Mouse (Mus musculus): ENCODE measurements around the gene Ppp1r13l. TPM values are rescaled to one million over a fixed set of nuclear protein-coding genes. Genes with fewer than 3 reads are reported as not detected.

Ppp1r13l gene
- polyA plus RNA-seq, 1 experiment from 2014 or later, result 9.6 TPM

GRCm38 (mm10) chr7:19327782-19328181, 31.8 kb upstream of the Ppp1r13l start:
- Histone ChIP-seq H3K4me3 (ENCODE audit: low read depth, low read length) (no peak overlapping the region; the same call in 1 of the 2 replicates), H3K36me3 (ENCODE audit: control insufficient read depth, insufficient read depth, low read length) (no peaks in the 10 kb centered on the region), H3K27ac (ENCODE audit: low read length) (0 out of 2 replicates have a peak overlapping the region, but pooled peaks have one; percentile 2), H3K9me3 (ENCODE audit: control insufficient read depth, low read depth, low read length) (no peaks in the 10 kb centered on the region), H3K27me3 (ENCODE audit: control insufficient read depth, insufficient read depth, low read length) (no peaks in the 10 kb centered on the region), H3K4me1 (ENCODE audit: control insufficient read depth, insufficient read depth, low read length) (peaks cover 17% of the 10 kb centered on the region), H3K4me2 (replicated peaks; ENCODE audit: low read depth, low read length) (peak overlapping the region; percentile 68; the same call in 1 of the 2 replicates), H3K9ac (replicated peaks; ENCODE audit: low read depth, low read length) (no peak overlapping the region)
- no peak for ATAC-seq (ENCODE audit: insufficient number of reproducible peaks, insufficient read depth, low FRiP score, low read depth)
- WGBS, result 74% methylated on average over 5 of the region's 5 CpGs

- no peak overlapping the region for H3K4me2 ChIP-seq (replicated peaks; ENCODE audit: low read depth, low read length)
- H3K4me1 ChIP-seq (ENCODE audit: control insufficient read depth, insufficient read depth, low read length), result peaks cover 17% of the 10 kb centered on the region
- no peaks in the 10 kb centered on the region for H3K36me3 ChIP-seq (ENCODE audit: control insufficient read depth, insufficient read depth, low read length)
- H3K27me3 ChIP-seq (ENCODE audit: control insufficient read depth, insufficient read depth, low read length), result no peaks in the 10 kb centered on the region
- H3K9ac ChIP-seq (replicated peaks; ENCODE audit: low read depth, low read length), result no peak overlapping the region
- no peak for ATAC-seq (ENCODE audit: insufficient number of reproducible peaks, insufficient read depth, low FRiP score, low read depth)
- H3K4me3 ChIP-seq (ENCODE audit: low read depth, low read length), result no peak overlapping the region
- H3K9me3 ChIP-seq (ENCODE audit: control insufficient read depth, low read depth, low read length), result no peaks in the 10 kb centered on the region
- no peak overlapping the region for H3K27ac ChIP-seq (ENCODE audit: low read length)
Observed at GRCm38 (mm10) chr7:19328425-19328824, 31.1 kb upstream of the Ppp1r13l start.

GRCm38 (mm10) chr7:19331910-19332309, 27.6 kb upstream of the Ppp1r13l start:
- WGBS, result 57% methylated on average over 2 of the region's 2 CpGs

GRCm38 (mm10) chr7:19332709-19333352, 26.7 kb upstream of the Ppp1r13l start:
- under 1% methylated on average over 50 of the region's 52 CpGs for WGBS
- Histone ChIP-seq H3K4me3 (ENCODE audit: low read depth, low read length) (peak overlapping the region; percentile 55), H3K4me1 (ENCODE audit: control insufficient read depth, insufficient read depth, low read length) (0 out of 2 replicates have a peak, but pooled peaks cover 2% of the 10 kb centered on the region), H3K9me3 (ENCODE audit: control insufficient read depth, low read depth, low read length) (no peaks in the 10 kb centered on the region), H3K36me3 (ENCODE audit: control insufficient read depth, insufficient read depth, low read length) (no peaks in the 10 kb centered on the region), H3K4me2 (replicated peaks; ENCODE audit: low read depth, low read length) (peak overlapping the region; percentile 56), H3K27ac (ENCODE audit: low read length) (peak overlapping the region; percentile 52), H3K9ac (replicated peaks; ENCODE audit: low read depth, low read length) (peak overlapping the region; percentile 57), H3K27me3 (ENCODE audit: control insufficient read depth, insufficient read depth, low read length) (no peaks in the 10 kb centered on the region)
- peak; percentile 47; the same call in 1 of the 2 replicates for ATAC-seq (ENCODE audit: insufficient number of reproducible peaks, insufficient read depth, low FRiP score, low read depth)

More at GRCm38 (mm10) chr7:19331910-19332309, 27.6 kb upstream of the Ppp1r13l start:
- Histone ChIP-seq H3K9ac (replicated peaks; ENCODE audit: low read depth, low read length) (no peak overlapping the region), H3K36me3 (ENCODE audit: control insufficient read depth, insufficient read depth, low read length) (no peaks in the 10 kb centered on the region), H3K4me1 (ENCODE audit: control insufficient read depth, insufficient read depth, low read length) (peaks cover 8% of the 10 kb centered on the region), H3K4me2 (replicated peaks; ENCODE audit: low read depth, low read length) (no peak overlapping the region), H3K4me3 (ENCODE audit: low read depth, low read length) (no peak overlapping the region), H3K9me3 (ENCODE audit: control insufficient read depth, low read depth, low read length) (no peaks in the 10 kb centered on the region), H3K27ac (ENCODE audit: low read length) (no peak overlapping the region), H3K27me3 (ENCODE audit: control insufficient read depth, insufficient read depth, low read length) (no peaks in the 10 kb centered on the region)
- no peak for ATAC-seq (ENCODE audit: insufficient number of reproducible peaks, insufficient read depth, low FRiP score, low read depth)

- 35% methylated on average over 3 of the region's 3 CpGs for WGBS
- H3K9me3 ChIP-seq (ENCODE audit: control insufficient read depth, low read depth, low read length), result no peaks in the 10 kb centered on the region
Observed at GRCm38 (mm10) chr7:19335583-19335982, 24.0 kb upstream of the Ppp1r13l start.

GRCm38 (mm10) chr7:19337122-19337521, 22.4 kb upstream of the Ppp1r13l start:
- H3K27me3 ChIP-seq (ENCODE audit: control insufficient read depth, insufficient read depth, low read length), result no peaks in the 10 kb centered on the region
- no peak overlapping the region for H3K4me2 ChIP-seq (replicated peaks; ENCODE audit: low read depth, low read length)
- H3K9me3 ChIP-seq (ENCODE audit: control insufficient read depth, low read depth, low read length), result no peaks in the 10 kb centered on the region
- peaks cover 11% of the 10 kb centered on the region for H3K4me1 ChIP-seq (ENCODE audit: control insufficient read depth, insufficient read depth, low read length)
- no peaks in the 10 kb centered on the region for H3K36me3 ChIP-seq (ENCODE audit: control insufficient read depth, insufficient read depth, low read length)
- WGBS, result 59% methylated on average over 10 of the region's 10 CpGs
- H3K9ac ChIP-seq (replicated peaks; ENCODE audit: low read depth, low read length), result no peak overlapping the region
- no peak overlapping the region for H3K4me3 ChIP-seq (ENCODE audit: low read depth, low read length)
- H3K27ac ChIP-seq (ENCODE audit: low read length), result no peak overlapping the region
- no peak for ATAC-seq (ENCODE audit: insufficient number of reproducible peaks, insufficient read depth, low FRiP score, low read depth)

More at GRCm38 (mm10) chr7:19335583-19335982, 24.0 kb upstream of the Ppp1r13l start:
- Histone ChIP-seq H3K36me3 (ENCODE audit: control insufficient read depth, insufficient read depth, low read length) (no peaks in the 10 kb centered on the region), H3K4me2 (replicated peaks; ENCODE audit: low read depth, low read length) (no peak overlapping the region), H3K9ac (replicated peaks; ENCODE audit: low read depth, low read length) (no peak overlapping the region), H3K27me3 (ENCODE audit: control insufficient read depth, insufficient read depth, low read length) (no peaks in the 10 kb centered on the region), H3K4me1 (ENCODE audit: control insufficient read depth, insufficient read depth, low read length) (no peaks in the 10 kb centered on the region), H3K27ac (ENCODE audit: low read length) (no peak overlapping the region), H3K4me3 (ENCODE audit: low read depth, low read length) (no peak overlapping the region)
- ATAC-seq (ENCODE audit: insufficient number of reproducible peaks, insufficient read depth, low FRiP score, low read depth), result no peak

- Histone ChIP-seq H3K9ac (replicated peaks; ENCODE audit: low read depth, low read length) (no peak overlapping the region), H3K27ac (ENCODE audit: low read length) (no peak overlapping the region), H3K9me3 (ENCODE audit: control insufficient read depth, low read depth, low read length) (no peaks in the 10 kb centered on the region), H3K4me2 (replicated peaks; ENCODE audit: low read depth, low read length) (no peak overlapping the region), H3K4me3 (ENCODE audit: low read depth, low read length) (no peak overlapping the region), H3K4me1 (ENCODE audit: control insufficient read depth, insufficient read depth, low read length) (peaks cover 13% of the 10 kb centered on the region), H3K36me3 (ENCODE audit: control insufficient read depth, insufficient read depth, low read length) (no peaks in the 10 kb centered on the region), H3K27me3 (ENCODE audit: control insufficient read depth, insufficient read depth, low read length) (no peaks in the 10 kb centered on the region)
- ATAC-seq (ENCODE audit: insufficient number of reproducible peaks, insufficient read depth, low FRiP score, low read depth), result no peak
- WGBS, result 56% methylated on average over 2 of the region's 2 CpGs
Observed at GRCm38 (mm10) chr7:19338060-19338459, 21.5 kb upstream of the Ppp1r13l start.

GRCm38 (mm10) chr7:19338596-19338995, 21.0 kb upstream of the Ppp1r13l start:
- Histone ChIP-seq H3K27ac (ENCODE audit: low read length) (no peak overlapping the region), H3K9me3 (ENCODE audit: control insufficient read depth, low read depth, low read length) (no peaks in the 10 kb centered on the region), H3K4me3 (ENCODE audit: low read depth, low read length) (no peak overlapping the region), H3K4me2 (replicated peaks; ENCODE audit: low read depth, low read length) (no peak overlapping the region), H3K4me1 (ENCODE audit: control insufficient read depth, insufficient read depth, low read length) (peaks cover 13% of the 10 kb centered on the region), H3K9ac (replicated peaks; ENCODE audit: low read depth, low read length) (no peak overlapping the region), H3K27me3 (ENCODE audit: control insufficient read depth, insufficient read depth, low read length) (no peaks in the 10 kb centered on the region), H3K36me3 (ENCODE audit: control insufficient read depth, insufficient read depth, low read length) (no peaks in the 10 kb centered on the region)
- WGBS, result 67% methylated on average over 7 of the region's 7 CpGs
- no peak for ATAC-seq (ENCODE audit: insufficient number of reproducible peaks, insufficient read depth, low FRiP score, low read depth)

- H3K4me3 ChIP-seq (ENCODE audit: low read depth, low read length), result 0 out of 2 replicates have a peak overlapping the region, but pooled peaks have one; percentile 46
- H3K27me3 ChIP-seq (ENCODE audit: control insufficient read depth, insufficient read depth, low read length), result no peaks in the 10 kb centered on the region
- ATAC-seq (ENCODE audit: insufficient number of reproducible peaks, insufficient read depth, low FRiP score, low read depth), result no peak
- peak overlapping the region; percentile 95 for H3K4me2 ChIP-seq (replicated peaks; ENCODE audit: low read depth, low read length)
- peaks cover 25% of the 10 kb centered on the region for H3K4me1 ChIP-seq (ENCODE audit: control insufficient read depth, insufficient read depth, low read length)
- no peak overlapping the region for H3K9ac ChIP-seq (replicated peaks; ENCODE audit: low read depth, low read length)
- no peaks in the 10 kb centered on the region for H3K36me3 ChIP-seq (ENCODE audit: control insufficient read depth, insufficient read depth, low read length)
- WGBS, result 16% methylated on average over 10 of the region's 10 CpGs
- H3K9me3 ChIP-seq (ENCODE audit: control insufficient read depth, low read depth, low read length), result no peaks in the 10 kb centered on the region
- no peak overlapping the region for H3K27ac ChIP-seq (ENCODE audit: low read length)
Observed at GRCm38 (mm10) chr7:19341250-19341649, 18.3 kb upstream of the Ppp1r13l start.

All from stomach, embryonic 14.5 days (tissue).